Comparison of ENCODE assay signal across 28 mouse cellular contexts in the genomic region with DNA sequence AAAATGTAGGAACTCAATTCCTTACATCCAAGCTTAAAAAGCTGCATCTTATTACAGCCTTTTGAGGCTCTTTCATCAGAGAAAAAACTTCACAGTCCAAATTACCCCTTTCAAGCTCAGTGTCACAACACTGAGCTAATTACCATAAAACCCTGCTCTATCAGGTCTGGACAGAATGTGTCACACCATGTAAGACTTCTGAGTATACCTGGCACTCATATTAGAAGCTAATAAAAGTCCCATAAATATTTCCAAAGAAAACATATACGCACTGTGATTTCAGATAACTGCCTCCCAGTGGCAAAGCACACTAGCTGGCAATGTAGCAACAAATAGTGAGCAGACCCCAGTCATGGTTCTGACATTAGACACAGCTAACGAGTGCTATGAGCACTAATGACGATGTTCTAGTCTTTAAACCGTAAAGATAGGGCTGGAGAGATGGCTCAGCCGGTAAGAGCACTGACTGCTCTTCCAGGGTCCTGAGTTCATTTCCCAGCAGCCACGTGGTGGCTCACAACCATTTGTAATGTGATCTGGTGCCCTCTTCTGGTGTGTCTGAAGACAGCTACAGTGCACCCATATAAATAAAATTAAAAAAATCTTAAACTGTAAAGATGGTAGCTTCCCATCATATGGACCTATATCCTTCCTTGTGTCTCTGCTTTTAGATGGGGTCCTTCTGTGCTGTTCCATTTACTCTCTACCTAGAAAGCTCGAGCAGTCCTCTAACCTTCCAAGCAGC. TPM values are rescaled to one million over a fixed set of nuclear protein-coding genes. Genes with fewer than 3 reads are reported as not detected.
A peak's percentile ranks its signal among the peaks of the same experiment; 100 is the strongest.
DNase-seq lines count a peak whose midpoint lies in the region; ATAC-seq and TF ChIP-seq lines count a peak whose summit lies in the region.
"Had no signal": no experiment of that assay in that cellular context is flagged by ENCODE, and none has a peak within 500 bp of the region (broad histone marks: within the 10 kb centered on the region; RNA-seq: fewer than 3 reads in every experiment).

No protein-coding gene starts in this region.

- in situ Hi-C loops in Patski (cut with MboI; ENCODE audit: low pct_unique_long_range_greater_than_20kb), result no loop called here

- no peak overlapping the region for H3K9ac ChIP-seq in ES-Bruce4 (ENCODE audit: low read depth, poor library complexity, severe bottlenecking)
- H3K9ac ChIP-seq: lung, embryonic 15.5 days; neural tube, embryonic 13.5 days had no signal

- no peak for DNase-seq in layer of hippocampus, adult 2 months (ENCODE audit: low spot score in 2 of 2)
- DNase-seq in layer of hippocampus, adult 18-20 months (ENCODE audit: low spot score in 2 of 2), result no peak
- no peak for DNase-seq in Patski (ENCODE audit: low read depth, low spot score)
- no peak for DNase-seq in left cerebral cortex, adult 8-10 months (ENCODE audit: low spot score in 2 of 2)
- DNase-seq: adrenal gland, adult 8-10 months; B cell, adult 2 months; cerebellum, adult 11 months; cerebellum, adult 9-10 months; cerebellum, postnatal 36 days; gastrocnemius, adult 2 months; gastrocnemius, postnatal 36 days; heart, postnatal 14 days; kidney, adult 8-10 months; kidney, postnatal 36 days; layer of hippocampus, postnatal 36 days; liver; lung, postnatal 36 days; right cerebral cortex, postnatal 4 days had no signal

- no peak overlapping the region for H3K27ac ChIP-seq in layer of hippocampus, adult 2 months
- no peak overlapping the region for H3K27ac ChIP-seq in ES-Bruce4 (ENCODE audit: insufficient read depth, low read length)
- H3K27ac ChIP-seq: gastrocnemius, adult 2 months; hindbrain, embryonic 10.5 days; lung, embryonic 15.5 days; neural tube, embryonic 13.5 days had no signal

- H3K9me3 ChIP-seq in ES-Bruce4 (replicated peaks; ENCODE audit: control insufficient read depth, insufficient read depth, low read length, poor library complexity, severe bottlenecking), result no peaks in the 10 kb centered on the region
- H3K9me3 ChIP-seq: hindbrain, embryonic 10.5 days; lung, embryonic 15.5 days; neural tube, embryonic 13.5 days had no signal

- H3K36me3 ChIP-seq in ES-Bruce4 (ENCODE audit: control insufficient read depth, insufficient read depth, low read length, poor library complexity, severe bottlenecking), result peaks cover 7% of the 10 kb centered on the region; the same call in 1 of the 2 replicates
- H3K36me3 ChIP-seq: lung, embryonic 15.5 days had no signal

- peak; percentile 50 for TF ChIP-seq CTCF in layer of hippocampus, adult 2 months (conservative IDR thresholded peaks at IDR 0.05)
- TF ChIP-seq CTCF in ES-Bruce4 (IDR thresholded peaks at IDR 0.05; ENCODE audit: low read depth, low read length), result no peak
- peak; percentile 34 for TF ChIP-seq CTCF in Patski (IDR thresholded peaks at IDR 0.05)

- CTCF ChIA-PET in Patski (lab: Charles Lee), result interaction anchor here (1.1 to 3.0 kb wide), 3 partner anchors 10 to 49 kb away, joined by 3 to 11 read pairs (median 6); no protein-coding TSS in a partner anchor

- no peak for ATAC-seq in Patski
- no peak for ATAC-seq in CD4-positive, CD25-positive, alpha-beta regulatory T cell, adult 4 months
- ATAC-seq: forebrain, embryonic 16.5 days; hindbrain, embryonic 16.5 days had no signal

- H3K27me3 ChIP-seq in ES-Bruce4 (ENCODE audit: control insufficient read depth, insufficient read depth, low read length, poor library complexity, severe bottlenecking) (no peaks in the 10 kb centered on the region), Patski (no peaks in the 10 kb centered on the region)
- H3K27me3 ChIP-seq: lung, embryonic 15.5 days; neural tube, embryonic 13.5 days had no signal

- H3K4me1 ChIP-seq in ES-Bruce4 (ENCODE audit: control insufficient read depth, insufficient read depth, low read length), result peaks cover 2% of the 10 kb centered on the region

- no peak overlapping the region for H3K4me3 ChIP-seq in layer of hippocampus, adult 2 months
- 0 out of 2 replicates have a peak overlapping the region, but pooled peaks have one; percentile 16 for H3K4me3 ChIP-seq in ES-Bruce4 (ENCODE audit: low read depth, low read length)
- H3K4me3 ChIP-seq: gastrocnemius, adult 2 months; hindbrain, embryonic 10.5 days; lung, embryonic 15.5 days; neural tube, embryonic 13.5 days had no signal

- POLR2A ChIA-PET in Patski (lab: Charles Lee), result no interaction called here

- TF ChIP-seq EP300 in ES-Bruce4 (IDR thresholded peaks at IDR 0.05; ENCODE audit: insufficient read depth, low read depth, low read length), result no peak

- no peak for TF ChIP-seq POLR2A in ES-Bruce4 (IDR thresholded peaks at IDR 0.05; ENCODE audit: insufficient read depth, low read length)

RNA-seq across cellular contexts. Expression of a gene that starts 5.3 kb away (rescaled TPM):
- total RNA-seq in layer of hippocampus, adult 2 months (2021), result 10 to 100 TPM; 45.3 to 48.0 TPM
- 10 to 100 TPM; 47.0 to 50.4 TPM for total RNA-seq in layer of hippocampus, adult 18-20 months (2021)
- polyA plus RNA-seq in ES-Bruce4 (2011; ENCODE audit: insufficient read depth, insufficient read length, low read depth, missing spikeins) (73.3 and 74.5 TPM in 2 replicates), Patski (2021) (81.6 TPM)
- 10 to 100 TPM; 47.3 to 54.9 (median 51.6) TPM for total RNA-seq in left cerebral cortex, adult 8-10 months (2022)
- 10 to 100 TPM; 70.9 to 80.0 TPM for polyA plus RNA-seq in CD4-positive, CD25-positive, alpha-beta regulatory T cell, adult 4 months (2017; shearing (Covaris generic))

RNA-seq across cellular contexts. Expression of a gene that starts 31.7 kb away (rescaled TPM):
- 10 to 100 TPM; 24.0 to 26.9 TPM for total RNA-seq in layer of hippocampus, adult 2 months (2021)
- total RNA-seq in layer of hippocampus, adult 18-20 months (2021), result 10 to 100 TPM; 21.6 to 22.3 TPM
- polyA plus RNA-seq in ES-Bruce4 (2011; ENCODE audit: insufficient read depth, insufficient read length, low read depth, missing spikeins), result 40.6 and 41.0 TPM in 2 replicates
- polyA plus RNA-seq in Patski (2021), result 37.2 TPM
- 10 to 100 TPM; 23.0 to 33.5 (median 27.6) TPM for total RNA-seq in left cerebral cortex, adult 8-10 months (2022)
- 10 to 100 TPM in 1 of 2 experiments, 1 to 10 TPM in 1; 8.4 to 11.7 TPM for polyA plus RNA-seq in CD4-positive, CD25-positive, alpha-beta regulatory T cell, adult 4 months (2017; shearing (Covaris generic))

RNA-seq across cellular contexts. Expression of a gene that starts 32.0 kb away (rescaled TPM):
- 1 to 10 TPM; 1.1 to 1.4 TPM for total RNA-seq in layer of hippocampus, adult 2 months (2021)
- 1 to 10 TPM in 1 of 2 experiments, under 1 TPM in 1; 0.94 to 1.1 TPM for total RNA-seq in layer of hippocampus, adult 18-20 months (2021)
- polyA plus RNA-seq in ES-Bruce4 (2011; ENCODE audit: insufficient read depth, insufficient read length, low read depth, missing spikeins) (not detected in 2 replicates), Patski (2021) (0.24 TPM)
- total RNA-seq in left cerebral cortex, adult 8-10 months (2022), result 1 to 10 TPM in 2 of 4 experiments, under 1 TPM in 2; 0.81 to 1.8 (median 1.0) TPM
- polyA plus RNA-seq in CD4-positive, CD25-positive, alpha-beta regulatory T cell, adult 4 months (2017; shearing (Covaris generic)), result not detected
- total RNA-seq: gastrocnemius, postnatal 36 days; megakaryocyte, adult 5-6 weeks had no signal
- polyA plus RNA-seq: spleen, adult 2 months had no signal

RNA-seq across cellular contexts. Expression of a gene that starts 46.0 kb away (rescaled TPM):
- 1 to 10 TPM; 4.7 to 6.9 TPM for total RNA-seq in layer of hippocampus, adult 2 months (2021)
- total RNA-seq in layer of hippocampus, adult 18-20 months (2021), result 1 to 10 TPM; 3.8 to 5.8 TPM
- polyA plus RNA-seq in ES-Bruce4 (2011; ENCODE audit: insufficient read depth, insufficient read length, low read depth, missing spikeins) (0.87 TPM in 1 of 2 replicates, not detected in the other), Patski (2021) (not detected)
- total RNA-seq in left cerebral cortex, adult 8-10 months (2022), result 10 to 100 TPM in 2 of 4 experiments, 1 to 10 TPM in 2; 7.4 to 18.7 (median 11.6) TPM
- 1,000 to 10,000 TPM; 1,323 to 1,460 TPM for polyA plus RNA-seq in CD4-positive, CD25-positive, alpha-beta regulatory T cell, adult 4 months (2017; shearing (Covaris generic))

RNA-seq across cellular contexts. Expression of a gene that starts 59.0 kb away (rescaled TPM):
- 1 to 10 TPM; 3.1 to 3.2 TPM for total RNA-seq in layer of hippocampus, adult 2 months (2021)
- total RNA-seq in layer of hippocampus, adult 18-20 months (2021), result 1 to 10 TPM; 2.7 to 4.3 TPM
- polyA plus RNA-seq in ES-Bruce4 (2011; ENCODE audit: insufficient read depth, insufficient read length, low read depth, missing spikeins) (0.16 TPM in 1 of 2 replicates, not detected in the other), Patski (2021) (0.22 TPM)
- total RNA-seq in left cerebral cortex, adult 8-10 months (2022), result 10 to 100 TPM in 1 of 4 experiments, 1 to 10 TPM in 3; 5.8 to 10.4 (median 7.2) TPM
- polyA plus RNA-seq in CD4-positive, CD25-positive, alpha-beta regulatory T cell, adult 4 months (2017; shearing (Covaris generic)), result not detected
- total RNA-seq: adrenal gland, adult 8-10 months; gastrocnemius, adult 2 months; gastrocnemius, postnatal 36 days; heart, postnatal 14 days; megakaryocyte, adult 5-6 weeks had no signal
- polyA plus RNA-seq: forebrain, embryonic 11.5 days had no signal
